Mouse (Mus musculus): ENCODE data around the gene Atp10a. TPM values are rescaled to one million over a fixed set of nuclear protein-coding genes. Genes with fewer than 3 reads are reported as not detected.

Gene Atp10a
- polyA plus RNA-seq, 1 experiment from 2014 or later, result 4.0 TPM

GRCm38 (mm10) chr7:58690997-58691596 is 35.1 kb downstream of the Atp10a start:
- Histone ChIP-seq H3K9me3 (no peaks in the 10 kb centered on the region), H3K4me1 (peaks cover 6% of the 10 kb centered on the region; the same call in 1 of the 2 replicates), H3K27ac (peak overlapping the region; percentile 21; the same call in 1 of the 2 replicates), H3K4me2 (no peak overlapping the region), H3K36me3 (no peaks in the 10 kb centered on the region), H3K4me3 (replicated peaks) (no peak overlapping the region), H3K9ac (no peak overlapping the region), H3K27me3 (replicated peaks) (no peaks in the 10 kb centered on the region)
- ATAC-seq (ENCODE audit: insufficient read depth, low FRiP score, low read depth), result no peak
- 57% methylated on average over 6 of the region's 6 CpGs for WGBS

DNA sequence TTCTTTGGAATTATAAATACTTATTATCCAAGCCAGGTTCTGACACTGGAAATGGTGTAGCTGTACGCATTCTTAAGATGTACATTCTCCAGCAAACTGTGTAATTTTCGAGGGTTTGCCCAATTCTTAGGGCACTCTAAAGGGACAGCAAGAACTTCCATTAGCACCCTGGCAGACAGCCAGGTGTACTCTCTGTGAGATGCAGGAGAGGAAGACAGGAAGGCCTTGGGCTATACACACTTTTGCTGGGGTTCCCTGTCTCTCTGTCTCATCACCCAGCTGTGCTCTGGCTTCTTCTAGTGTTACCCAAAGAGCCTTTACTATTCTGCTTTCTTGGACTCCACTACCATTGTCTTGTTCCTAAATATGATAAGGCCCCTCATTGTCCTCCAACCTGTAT is 36.7 kb downstream of the Atp10a start:
- peak overlapping the region; percentile 44 for H3K27ac ChIP-seq
- ATAC-seq (ENCODE audit: insufficient read depth, low FRiP score, low read depth), result no peak
- H3K4me1 ChIP-seq, result peaks cover 6% of the 10 kb centered on the region; the same call in 1 of the 2 replicates
- no peak overlapping the region for H3K4me3 ChIP-seq (replicated peaks)
- no peak overlapping the region for H3K9ac ChIP-seq
- no peaks in the 10 kb centered on the region for H3K27me3 ChIP-seq (replicated peaks)
- H3K9me3 ChIP-seq, result no peaks in the 10 kb centered on the region
- no peaks in the 10 kb centered on the region for H3K36me3 ChIP-seq
- no peak overlapping the region for H3K4me2 ChIP-seq
- 52% methylated on average over 2 of the region's 2 CpGs for WGBS

GRCm38 (mm10) chr7:58693342-58693741 is 37.4 kb downstream of the Atp10a start:
- H3K9ac ChIP-seq, result no peak overlapping the region
- no peaks in the 10 kb centered on the region for H3K27me3 ChIP-seq (replicated peaks)
- peak overlapping the region; percentile 44 for H3K27ac ChIP-seq
- 42% methylated on average over 3 of the region's 3 CpGs for WGBS
- H3K4me3 ChIP-seq (replicated peaks), result no peak overlapping the region
- no peaks in the 10 kb centered on the region for H3K9me3 ChIP-seq
- H3K4me2 ChIP-seq, result no peak overlapping the region
- H3K4me1 ChIP-seq, result peaks cover 6% of the 10 kb centered on the region; the same call in 1 of the 2 replicates
- 0 out of 2 replicates have a peak, but pooled peaks have one; percentile 27 for ATAC-seq (ENCODE audit: insufficient read depth, low FRiP score, low read depth)
- H3K36me3 ChIP-seq, result no peaks in the 10 kb centered on the region

GRCm38 (mm10) chr7:58695661-58696060 is 39.7 kb downstream of the Atp10a start:
- Histone ChIP-seq H3K27ac (no peak overlapping the region), H3K4me3 (replicated peaks) (no peak overlapping the region), H3K9ac (no peak overlapping the region), H3K4me1 (peaks cover 6% of the 10 kb centered on the region; the same call in 1 of the 2 replicates), H3K9me3 (no peaks in the 10 kb centered on the region), H3K36me3 (no peaks in the 10 kb centered on the region), H3K27me3 (replicated peaks) (no peaks in the 10 kb centered on the region), H3K4me2 (no peak overlapping the region)
- no peak for ATAC-seq (ENCODE audit: insufficient read depth, low FRiP score, low read depth)
- 85% methylated on average over 1 of the region's 1 CpGs for WGBS

- Histone ChIP-seq H3K4me2 (no peak overlapping the region), H3K27me3 (replicated peaks) (no peaks in the 10 kb centered on the region), H3K4me3 (replicated peaks) (no peak overlapping the region), H3K27ac (no peak overlapping the region), H3K4me1 (peaks cover 6% of the 10 kb centered on the region; the same call in 1 of the 2 replicates), H3K9me3 (no peaks in the 10 kb centered on the region), H3K36me3 (no peaks in the 10 kb centered on the region), H3K9ac (no peak overlapping the region)
- WGBS, result 39% methylated on average over 2 of the region's 2 CpGs
- no peak for ATAC-seq (ENCODE audit: insufficient read depth, low FRiP score, low read depth)
Observed at GRCm38 (mm10) chr7:58697092-58697491, 41.1 kb downstream of the Atp10a start.

DNA sequence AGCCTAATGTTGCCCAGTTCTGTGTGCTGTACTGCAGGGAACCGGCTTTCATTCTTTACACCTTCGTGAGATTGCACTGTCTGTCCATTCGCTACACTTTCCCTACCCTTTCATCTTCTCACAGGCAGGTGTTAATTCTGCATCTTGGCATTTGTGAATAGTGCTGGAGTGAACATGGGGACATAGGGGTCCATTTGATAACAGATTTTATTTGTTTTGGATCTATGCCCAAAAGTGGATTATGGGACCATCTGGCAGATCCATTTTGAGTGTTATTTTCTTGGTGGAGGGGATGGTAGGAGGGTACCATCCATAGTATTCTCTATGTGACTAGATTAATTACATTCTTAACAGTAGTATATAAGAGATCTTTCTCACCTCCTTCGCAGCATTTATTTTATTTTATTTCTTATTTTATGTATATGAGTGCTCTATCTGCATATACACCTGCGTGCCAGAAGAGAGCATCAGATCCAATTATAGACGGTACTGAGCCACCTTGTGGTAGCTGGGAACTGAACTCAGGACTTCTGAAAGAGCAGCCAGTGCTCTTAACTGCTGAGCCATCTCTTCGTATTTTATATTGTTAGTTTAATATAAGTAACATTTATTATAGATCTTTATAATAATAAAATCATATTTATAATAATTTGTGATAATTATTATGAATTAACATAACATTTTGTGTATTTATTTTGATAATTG is 42.9 kb downstream of the Atp10a start:
- H3K4me1 ChIP-seq, result no peaks in the 10 kb centered on the region
- no peak overlapping the region for H3K4me3 ChIP-seq (replicated peaks)
- H3K4me2 ChIP-seq, result no peak overlapping the region
- 84% methylated on average over 7 of the region's 7 CpGs for WGBS
- H3K9ac ChIP-seq, result no peak overlapping the region
- no peaks in the 10 kb centered on the region for H3K9me3 ChIP-seq
- no peaks in the 10 kb centered on the region for H3K27me3 ChIP-seq (replicated peaks)
- no peaks in the 10 kb centered on the region for H3K36me3 ChIP-seq
- ATAC-seq (ENCODE audit: insufficient read depth, low FRiP score, low read depth), result no peak
- no peak overlapping the region for H3K27ac ChIP-seq

GRCm38 (mm10) chr7:58701311-58701710 is 45.3 kb downstream of the Atp10a start:
- Histone ChIP-seq H3K4me2 (no peak overlapping the region), H3K9ac (no peak overlapping the region), H3K27ac (no peak overlapping the region), H3K4me1 (no peaks in the 10 kb centered on the region), H3K27me3 (replicated peaks) (no peaks in the 10 kb centered on the region), H3K9me3 (no peaks in the 10 kb centered on the region), H3K4me3 (replicated peaks) (no peak overlapping the region), H3K36me3 (no peaks in the 10 kb centered on the region)
- ATAC-seq (ENCODE audit: insufficient read depth, low FRiP score, low read depth), result no peak
- WGBS, result 90% methylated on average over 4 of the region's 4 CpGs

GRCm38 (mm10) chr7:58705158-58705557 is 49.2 kb downstream of the Atp10a start:
- ATAC-seq (ENCODE audit: insufficient read depth, low FRiP score, low read depth), result no peak
- Histone ChIP-seq H3K27me3 (replicated peaks) (no peaks in the 10 kb centered on the region), H3K4me3 (replicated peaks) (no peak overlapping the region), H3K9me3 (no peaks in the 10 kb centered on the region), H3K27ac (no peak overlapping the region), H3K9ac (no peak overlapping the region), H3K4me1 (no peaks in the 10 kb centered on the region), H3K4me2 (no peak overlapping the region), H3K36me3 (no peaks in the 10 kb centered on the region)
- WGBS, result 95% methylated on average over 3 of the region's 3 CpGs

- H3K4me1 ChIP-seq, result no peaks in the 10 kb centered on the region
- H3K27ac ChIP-seq, result no peak overlapping the region
- no peak overlapping the region for H3K4me2 ChIP-seq
- no peak for ATAC-seq (ENCODE audit: insufficient read depth, low FRiP score, low read depth)
- no peaks in the 10 kb centered on the region for H3K36me3 ChIP-seq
- H3K4me3 ChIP-seq (replicated peaks), result no peak overlapping the region
- H3K27me3 ChIP-seq (replicated peaks), result no peaks in the 10 kb centered on the region
- 70% methylated on average over 3 of the region's 3 CpGs for WGBS
- no peak overlapping the region for H3K9ac ChIP-seq
- no peaks in the 10 kb centered on the region for H3K9me3 ChIP-seq
Observed at GRCm38 (mm10) chr7:58709306-58709705, 53.3 kb downstream of the Atp10a start.

GRCm38 (mm10) chr7:58710312-58710711 is 54.3 kb downstream of the Atp10a start:
- H3K27ac ChIP-seq, result no peak overlapping the region
- no peak overlapping the region for H3K4me3 ChIP-seq (replicated peaks)
- WGBS, result 69% methylated on average over 1 of the region's 1 CpGs
- no peak overlapping the region for H3K4me2 ChIP-seq
- no peaks in the 10 kb centered on the region for H3K27me3 ChIP-seq (replicated peaks)
- no peak for ATAC-seq (ENCODE audit: insufficient read depth, low FRiP score, low read depth)
- H3K36me3 ChIP-seq, result no peaks in the 10 kb centered on the region
- no peak overlapping the region for H3K9ac ChIP-seq
- no peaks in the 10 kb centered on the region for H3K4me1 ChIP-seq
- no peaks in the 10 kb centered on the region for H3K9me3 ChIP-seq

- Histone ChIP-seq H3K27ac (no peak overlapping the region), H3K9me3 (no peaks in the 10 kb centered on the region), H3K27me3 (replicated peaks) (no peaks in the 10 kb centered on the region), H3K4me3 (replicated peaks) (no peak overlapping the region), H3K4me2 (no peak overlapping the region), H3K4me1 (no peaks in the 10 kb centered on the region; the same call in 1 of the 2 replicates), H3K36me3 (no peaks in the 10 kb centered on the region), H3K9ac (no peak overlapping the region)
- no peak for ATAC-seq (ENCODE audit: insufficient read depth, low FRiP score, low read depth)
- 53% methylated on average over 7 of the region's 7 CpGs for WGBS
Observed at GRCm38 (mm10) chr7:58711811-58712210, 55.8 kb downstream of the Atp10a start.

DNA sequence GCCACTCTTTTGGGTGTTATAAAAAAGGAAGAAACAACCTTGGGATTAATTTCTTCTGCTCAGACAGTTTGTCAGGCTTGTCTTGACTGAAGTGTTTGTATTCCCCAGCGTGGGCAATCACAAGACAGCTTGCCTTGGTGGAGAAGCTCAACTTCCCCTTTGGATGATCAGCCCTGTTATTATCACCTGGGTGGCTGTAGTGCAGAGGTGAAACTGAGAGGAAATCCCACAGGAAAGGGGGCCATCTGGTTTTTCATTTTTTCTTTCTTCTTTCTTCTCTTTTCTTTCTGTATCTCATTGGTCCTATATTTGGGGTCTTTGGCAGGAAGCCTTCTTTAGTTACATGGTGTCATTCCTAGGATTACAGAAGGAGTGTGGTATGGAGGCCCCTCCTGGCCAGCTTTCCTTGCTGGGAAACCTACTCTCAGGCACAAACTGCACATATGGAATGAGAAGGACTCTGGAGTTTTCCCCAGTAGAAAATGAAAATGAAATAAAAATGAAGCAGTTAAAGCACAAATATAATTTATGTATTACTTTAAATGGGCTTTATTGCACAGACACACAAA is 59.7 kb downstream of the Atp10a start:
- no peaks in the 10 kb centered on the region for H3K27me3 ChIP-seq (replicated peaks)
- no peak overlapping the region for H3K4me3 ChIP-seq (replicated peaks)
- H3K36me3 ChIP-seq, result no peaks in the 10 kb centered on the region
- ATAC-seq (ENCODE audit: insufficient read depth, low FRiP score, low read depth), result no peak
- no peaks in the 10 kb centered on the region; the same call in 1 of the 2 replicates for H3K4me1 ChIP-seq
- no peaks in the 10 kb centered on the region for H3K9me3 ChIP-seq
- no peak overlapping the region for H3K9ac ChIP-seq
- H3K27ac ChIP-seq, result 0 out of 2 replicates have a peak overlapping the region, but pooled peaks have one; percentile 19
- no peak overlapping the region for H3K4me2 ChIP-seq
- 39% methylated on average over 1 of the region's 1 CpGs for WGBS

Data from stomach, embryonic 15.5 days (tissue).